Mouse (Mus musculus) liver, postnatal 0 days (tissue): ENCODE measurements at regions not wholly inside any gene's neighbourhood (a gene's known extent, or its start where the extent isn't known, plus 50 kb on each side); places are given as distances from the start of the nearest gene placed in this dataset.

Experiments
- CTCF ChIP-seq: sonication (generic); IDR thresholded peaks from 2 replicates; pipeline ENCODE4 v1.5.1; 2016; ENCODE audit warnings: antibody characterized with exemption, low read depth
- EP300 ChIP-seq: IDR thresholded peaks from 2 replicates; pipeline ENCODE4 v1.6.1; 2016; ENCODE audit warnings: antibody characterized with exemption, low read depth, mild to moderate bottlenecking

DNA sequence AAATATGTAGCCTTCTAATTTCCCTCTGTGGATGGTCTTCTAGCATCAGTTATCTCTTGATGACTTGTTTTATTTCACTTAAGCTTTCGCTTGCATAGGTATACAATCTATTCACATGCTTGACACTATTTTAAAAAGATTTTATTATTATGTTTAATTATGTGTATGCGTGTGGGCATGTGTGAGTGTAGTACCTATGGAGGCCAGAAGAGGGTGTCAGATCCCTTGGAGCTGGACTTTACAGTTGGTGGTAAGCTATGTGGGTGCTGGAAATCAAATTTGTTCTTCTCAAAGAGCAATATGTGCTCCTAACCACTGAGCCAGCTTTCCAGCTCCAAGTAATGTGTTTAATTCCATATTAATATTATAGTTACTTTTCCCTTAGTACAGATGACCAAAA lies 372.6 kb upstream of the Camk1g start:
- peak; percentile 21; the same call in 1 of the 2 replicates for TF ChIP-seq CTCF
- no peak for TF ChIP-seq EP300
